Mouse (Mus musculus) lung, postnatal 0 days (tissue): Measurements from ENCODE around the gene Fam184b.

Experiments
- CTCF ChIP-seq: IDR thresholded peaks from 2 replicates; pipeline ENCODE4 v1.5.1; 2016; ENCODE audit warnings: antibody characterized with exemption, mild to moderate bottlenecking
- EP300 ChIP-seq: IDR thresholded peaks from 2 replicates; pipeline ENCODE4 v1.6.1; 2016; ENCODE audit warnings: antibody characterized with exemption, mild to moderate bottlenecking, control low read depth

DNA sequence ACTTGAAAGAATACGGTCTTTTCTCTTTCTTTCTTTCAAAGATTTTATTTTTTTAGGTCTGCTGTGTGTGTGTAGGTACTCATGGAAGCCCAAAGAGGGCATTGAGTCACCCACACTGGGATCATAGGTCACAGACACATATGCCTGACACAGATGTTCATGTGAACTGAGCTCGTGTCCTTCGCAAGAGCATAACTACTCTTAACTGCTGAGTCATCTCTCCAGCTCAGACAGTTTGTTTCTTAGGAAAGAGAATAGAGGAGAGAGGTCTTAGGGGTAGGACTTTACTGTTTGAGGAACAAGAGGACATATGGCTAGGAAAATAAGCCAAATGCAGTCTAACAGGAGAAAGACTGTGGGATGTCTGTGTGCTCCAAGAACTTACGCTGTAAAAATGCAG is 49.7 kb upstream of the Fam184b start:
- TF ChIP-seq CTCF = no peak
- no peak for TF ChIP-seq EP300
